Mouse (Mus musculus) G1E (cell line): Measurements from ENCODE around the gene Arhgap10. TPM values are rescaled to one million over a fixed set of nuclear protein-coding genes. Genes with fewer than 3 reads are reported as not detected.

ENCODE experiments used
- ATAC-seq: 2 replicates; pipeline ENCODE4 v1.8.0; 2016; ENCODE audit warnings: mild to moderate bottlenecking; ENCODE audit not compliant: insufficient number of reproducible peaks, poor library complexity, low FRiP score, severe bottlenecking; ENCODE audit errors: extremely low read depth
- DNase-seq: peaks from one replicate; pipeline ENCODE4 v3.0.0; 2012; ENCODE audit warnings: low spot score
- H3K27me3 ChIP-seq: 2 replicates; pipeline ENCODE4 v1.6.1; 2012; ENCODE audit warnings: mild to moderate bottlenecking, low read length, inconsistent platforms; ENCODE audit not compliant: insufficient read depth
- H3K36me3 ChIP-seq: replicated peaks from 2 replicates; pipeline ENCODE3; 2012; ENCODE audit warnings: mild to moderate bottlenecking, inconsistent platforms
- H3K4me1 ChIP-seq: 2 replicates; pipeline ENCODE4 v1.6.1; 2012; ENCODE audit warnings: low read depth, low read length, inconsistent platforms, mixed read lengths; ENCODE audit not compliant: insufficient read depth
- H3K4me3 ChIP-seq: 2 replicates; pipeline ENCODE4 v1.5.1; 2012; ENCODE audit warnings: low read depth, mild to moderate bottlenecking, inconsistent platforms, low read length, moderate library complexity, mixed read lengths
- H3K9me3 ChIP-seq: replicated peaks from 2 replicates; pipeline ENCODE4 v1.6.1; 2012; ENCODE audit warnings: inconsistent platforms
- CTCF ChIP-seq: IDR thresholded peaks from 2 replicates; pipeline ENCODE4 v1.5.1; 2012; ENCODE audit warnings: low read depth, low read length, inconsistent platforms, mixed read lengths
- GATA1 ChIP-seq: IDR thresholded peaks from 2 replicates; pipeline ENCODE4 v1.6.1; 2012; ENCODE audit warnings: borderline replicate concordance, low read length, inconsistent platforms, mixed read lengths
- GATA2 ChIP-seq: IDR thresholded peaks from 2 replicates; pipeline ENCODE4 v1.6.1; 2012; ENCODE audit warnings: low read depth, low read length, inconsistent platforms, borderline replicate concordance
- POLR2AphosphoS5 ChIP-seq: IDR thresholded peaks from 2 replicates; pipeline ENCODE4 v1.6.1; 2012; ENCODE audit warnings: low read depth, low read length, inconsistent platforms; ENCODE audit not compliant: insufficient replicate concordance
- TAL1 ChIP-seq: conservative IDR thresholded peaks from 2 replicates; pipeline ENCODE4 v1.6.1; 2012; ENCODE audit warnings: low read depth, low read length, inconsistent platforms, mixed read lengths
- polyA plus RNA-seq: library from polyadenylated mRNA; stranded (reverse); fragments of >175 nt; gene quantifications from 2 replicates; pipeline ENCODE4 v1.2.3, GENCODE M21; 2012
- total RNA-seq, 2 experiments: library from RNA; stranded (forward) in 1 of 2; stranded (reverse) in 1 of 2; fragments of 200-1000 nt in 1 of 2; fragments of >200 nt in 1 of 2; fragmentation: Nextera tagmentation in 1 of 2; gene quantifications; 2 replicates each; pipeline ENCODE4 v1.2.3; 2014 to 2017

Gene Arhgap10
- total and polyA plus RNA-seq, 3 experiments, result 20.3 to 26.1 (median 22.7) TPM

DNA sequence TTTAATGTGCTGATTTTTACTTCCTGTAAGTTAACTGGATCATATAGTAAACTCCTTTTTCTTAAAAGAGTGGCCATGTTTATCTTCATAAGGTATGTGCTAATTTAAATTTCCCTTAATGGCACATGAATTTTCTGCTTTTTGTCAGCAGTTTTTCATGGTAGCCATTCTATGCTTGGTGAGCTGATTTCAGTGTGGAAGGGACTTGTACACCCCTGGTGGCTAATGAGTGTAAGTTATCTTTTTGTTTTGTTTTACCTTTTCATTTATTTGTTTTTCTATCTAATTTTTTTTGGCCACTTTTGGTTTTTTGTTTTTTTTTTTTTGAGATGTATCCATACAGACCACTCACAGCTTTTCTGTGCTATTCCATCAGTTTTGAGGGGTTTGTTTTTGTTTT lies 278.3 kb downstream of the Arhgap10 start:
- TF ChIP-seq POLR2AphosphoS5, result no peak
- no peak for TF ChIP-seq TAL1
- no peak for TF ChIP-seq GATA1
- ATAC-seq, result no peak
- DNase-seq, result no peak
- Histone ChIP-seq H3K9me3 (no peaks in the 10 kb centered on the region), H3K4me1 (no peaks in the 10 kb centered on the region), H3K4me3 (no peak overlapping the region), H3K36me3 (no peaks in the 10 kb centered on the region), H3K27me3 (peaks cover 2% of the 10 kb centered on the region; the same call in 1 of the 2 replicates)

DNA sequence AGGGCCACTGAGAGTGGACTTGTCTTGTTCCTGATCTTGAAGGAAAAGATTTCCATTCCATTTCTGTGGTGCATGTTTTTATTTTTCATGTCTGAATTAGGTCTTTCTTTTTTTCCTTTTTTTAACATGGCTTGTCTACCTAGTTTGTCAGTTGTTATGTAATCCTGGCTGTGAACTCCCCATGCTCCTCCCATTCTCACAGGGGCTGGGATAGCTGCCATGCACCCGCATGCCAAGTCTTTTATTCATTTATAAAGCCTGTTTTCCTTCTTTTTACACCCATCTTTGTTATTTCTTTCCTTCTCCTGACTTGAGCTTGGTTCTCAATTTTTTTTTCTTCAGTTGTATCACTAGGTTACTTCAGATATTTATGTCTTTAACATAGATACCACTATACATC lies 281.1 kb downstream of the Arhgap10 start:
- peaks cover 6% of the 10 kb centered on the region for H3K27me3 ChIP-seq
- ATAC-seq (no peak), DNase-seq (no peak)
- H3K36me3 ChIP-seq, result no peaks in the 10 kb centered on the region
- TF ChIP-seq CTCF, result no peak
- no peak for TF ChIP-seq POLR2AphosphoS5
- no peak for TF ChIP-seq GATA1
- no peak for TF ChIP-seq TAL1
- TF ChIP-seq GATA2, result no peak
- H3K4me3 ChIP-seq, result no peak overlapping the region
- H3K9me3 ChIP-seq, result no peaks in the 10 kb centered on the region
- no peaks in the 10 kb centered on the region for H3K4me1 ChIP-seq

DNA sequence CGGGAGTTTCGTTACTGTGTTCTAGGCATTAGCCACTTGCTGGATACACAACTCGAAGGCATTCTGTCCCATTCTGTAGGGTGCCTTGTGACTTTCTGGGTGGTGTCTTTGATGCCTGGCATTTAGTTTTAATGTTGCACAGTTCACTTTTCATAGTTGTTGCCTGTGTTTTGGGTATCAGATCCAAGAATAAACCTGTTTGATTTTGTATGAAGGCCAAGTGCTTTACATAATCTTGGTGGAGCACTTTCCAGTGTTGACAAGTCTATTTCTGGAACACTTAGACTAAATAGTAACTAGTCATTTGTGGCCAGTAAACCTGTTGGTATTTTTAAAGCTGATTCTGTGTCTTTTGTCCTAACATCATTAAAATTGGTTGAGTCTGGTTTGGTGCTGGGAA lies 285.3 kb downstream of the Arhgap10 start:
- Histone ChIP-seq H3K4me1 (no peaks in the 10 kb centered on the region), H3K36me3 (no peaks in the 10 kb centered on the region), H3K9me3 (no peaks in the 10 kb centered on the region), H3K27me3 (peaks cover 6% of the 10 kb centered on the region), H3K4me3 (no peak overlapping the region)
- no peak for ATAC-seq
- TF ChIP-seq CTCF (no peak), GATA1 (no peak), GATA2 (no peak), TAL1 (no peak), POLR2AphosphoS5 (no peak)
- no peak for DNase-seq

DNA sequence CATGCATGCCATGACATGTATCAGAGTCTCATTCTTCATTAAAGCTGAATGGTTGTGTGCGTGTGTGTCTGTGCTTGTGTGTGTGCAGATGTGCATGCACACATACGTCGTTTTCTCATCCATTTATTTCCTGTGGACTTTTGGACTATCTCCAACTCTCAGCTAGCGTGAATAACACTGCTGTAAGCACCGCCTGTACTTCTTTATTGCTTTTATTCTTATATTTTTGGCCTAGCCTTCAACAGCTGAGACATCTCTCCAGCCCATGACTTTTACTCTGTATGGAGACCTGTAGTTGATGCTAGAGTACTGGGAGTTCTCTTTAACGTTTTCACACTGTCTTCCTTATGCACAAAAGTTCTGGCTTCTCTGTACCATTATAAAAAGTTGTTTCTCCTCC lies 285.9 kb downstream of the Arhgap10 start:
- no peak overlapping the region for H3K4me3 ChIP-seq
- peaks cover 6% of the 10 kb centered on the region for H3K27me3 ChIP-seq
- no peak for TF ChIP-seq GATA1
- no peak for TF ChIP-seq GATA2
- no peak for TF ChIP-seq POLR2AphosphoS5
- no peak for TF ChIP-seq CTCF
- TF ChIP-seq TAL1, result no peak
- no peak for ATAC-seq
- H3K9me3 ChIP-seq, result no peaks in the 10 kb centered on the region
- no peaks in the 10 kb centered on the region for H3K4me1 ChIP-seq
- DNase-seq, result no peak
- H3K36me3 ChIP-seq, result no peaks in the 10 kb centered on the region

DNA sequence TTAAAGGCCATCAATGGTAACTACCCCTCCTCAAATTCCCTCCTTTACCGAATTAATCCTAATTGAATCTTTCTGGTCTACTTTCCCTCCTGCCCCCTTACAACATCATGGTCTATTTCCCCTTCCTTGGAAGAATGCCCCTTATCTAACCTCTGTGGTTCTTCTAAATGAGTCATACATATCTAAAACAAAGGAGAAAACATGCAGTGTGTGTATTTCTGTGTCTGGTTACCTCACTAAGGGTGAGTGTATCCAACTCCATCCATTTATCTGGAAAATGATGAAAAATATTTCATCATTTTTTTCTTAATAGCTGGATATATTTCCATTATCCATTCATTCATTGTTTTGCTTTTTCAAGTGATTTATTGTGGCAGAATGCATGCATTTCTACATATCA lies 286.5 kb downstream of the Arhgap10 start:
- H3K4me1 ChIP-seq, result no peaks in the 10 kb centered on the region
- ATAC-seq, result no peak
- H3K36me3 ChIP-seq, result no peaks in the 10 kb centered on the region
- TF ChIP-seq TAL1 (no peak), CTCF (no peak), GATA2 (no peak), GATA1 (no peak), POLR2AphosphoS5 (no peak)
- no peaks in the 10 kb centered on the region for H3K9me3 ChIP-seq
- H3K4me3 ChIP-seq, result no peak overlapping the region
- no peak for DNase-seq
- peaks cover 6% of the 10 kb centered on the region for H3K27me3 ChIP-seq

DNA sequence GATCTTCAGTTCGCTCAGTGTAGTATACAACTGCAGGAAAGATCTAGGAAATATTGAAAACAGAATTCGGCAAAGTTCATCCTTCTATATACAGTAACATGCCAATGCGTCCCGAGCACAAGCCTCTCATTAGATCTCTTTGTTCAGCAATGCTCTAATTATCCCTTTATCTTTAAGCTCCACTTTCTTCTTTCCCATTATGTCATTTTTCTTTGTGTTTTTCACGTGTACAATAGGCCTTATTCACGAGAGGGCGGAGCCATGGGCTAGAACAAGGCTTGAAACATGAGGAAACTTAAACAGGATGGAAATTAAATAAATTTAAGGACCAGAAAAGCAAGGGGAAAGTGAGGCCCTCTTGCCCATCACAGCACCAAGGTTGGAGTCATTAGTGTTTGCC lies 289.1 kb downstream of the Arhgap10 start:
- H3K36me3 ChIP-seq, result no peaks in the 10 kb centered on the region
- ATAC-seq, result no peak
- H3K4me1 ChIP-seq, result no peaks in the 10 kb centered on the region
- no peaks in the 10 kb centered on the region for H3K9me3 ChIP-seq
- no peak for DNase-seq
- TF ChIP-seq GATA2 (no peak), TAL1 (no peak), POLR2AphosphoS5 (no peak), CTCF (no peak), GATA1 (no peak)
- H3K27me3 ChIP-seq, result no peaks in the 10 kb centered on the region
- H3K4me3 ChIP-seq, result no peak overlapping the region

GRCm38 (mm10) chr8:77227742-77228141 lies 290.0 kb downstream of the Arhgap10 start:
- H3K4me3 ChIP-seq, result no peak overlapping the region
- no peaks in the 10 kb centered on the region for H3K27me3 ChIP-seq
- no peaks in the 10 kb centered on the region for H3K36me3 ChIP-seq
- H3K9me3 ChIP-seq, result no peaks in the 10 kb centered on the region
- no peak for TF ChIP-seq POLR2AphosphoS5
- no peak for TF ChIP-seq TAL1
- no peak for TF ChIP-seq CTCF
- TF ChIP-seq GATA2, result no peak
- no peak for TF ChIP-seq GATA1
- DNase-seq (no peak), ATAC-seq (no peak)
- no peaks in the 10 kb centered on the region for H3K4me1 ChIP-seq
